Mouse (Mus musculus) CH12.LX (cell line): Measurements from ENCODE around the gene Elovl6. TPM values are rescaled to one million over a fixed set of nuclear protein-coding genes. Genes with fewer than 3 reads are reported as not detected.

Experiments
- DNase-seq: peaks from one replicate; pipeline ENCODE4 v3.0.0-alpha.2; 2013; ENCODE audit errors: extremely low read depth
- H3K27ac ChIP-seq: 2 replicates; pipeline ENCODE4 v1.5.1; 2012; ENCODE audit warnings: low read depth, mild to moderate bottlenecking, control low read depth, moderate library complexity; ENCODE audit not compliant: insufficient read depth
- H3K27me3 ChIP-seq: replicated peaks from 2 replicates; pipeline ENCODE3; 2012; ENCODE audit warnings: inconsistent platforms
- H3K36me3 ChIP-seq, 2 experiments: replicated peaks in 1 of 2; 2 replicates each; pipeline versions ENCODE3 to v1.6.1; 2012; ENCODE audit warnings: inconsistent platforms in 1 of 2, low read length in 1 of 2, mild to moderate bottlenecking in 1 of 2, mixed read lengths in 1 of 2, moderate library complexity in 1 of 2; ENCODE audit not compliant: control insufficient read depth in 1 of 2, insufficient read depth in 1 of 2
- H3K4me1 ChIP-seq, 2 experiments: 2 replicates each; pipeline ENCODE4 v1.6.1; 2012; ENCODE audit warnings: inconsistent platforms in 1 of 2, moderate library complexity in 1 of 2; ENCODE audit not compliant: insufficient read depth in 2 of 2, control insufficient read depth in 1 of 2
- H3K4me2 ChIP-seq: 2 replicates; pipeline ENCODE4 v1.6.1; 2012; ENCODE audit warnings: low read depth, mild to moderate bottlenecking, control low read depth; ENCODE audit not compliant: poor library complexity, insufficient read depth, severe bottlenecking
- H3K4me3 ChIP-seq, 3 experiments: fragments of 150-350 bp in 1 of 3; sonication (generic) in 1 of 3; replicated peaks in 1 of 3; 2 replicates each; pipeline versions ENCODE3 to v1.5.1; 2011 to 2012; ENCODE audit warnings: low read depth in 2 of 3, low read length in 2 of 3, mild to moderate bottlenecking in 2 of 3, moderate library complexity in 2 of 3, control low read depth in 1 of 3, improper control_type of control experiment in 1 of 3, inconsistent platforms in 1 of 3, mixed read lengths in 1 of 3; ENCODE audit not compliant: poor library complexity in 1 of 3
- H3K79me2 ChIP-seq: replicated peaks from 2 replicates; pipeline ENCODE4 v1.6.1; 2012; ENCODE audit warnings: mild to moderate bottlenecking, moderate library complexity; ENCODE audit not compliant: control insufficient read depth, poor library complexity, insufficient read depth, severe bottlenecking; ENCODE audit errors: extremely low read depth
- H3K9ac ChIP-seq: 2 replicates; pipeline ENCODE4 v1.6.1; 2012; ENCODE audit warnings: low read depth, mild to moderate bottlenecking, control low read depth, moderate library complexity; ENCODE audit not compliant: insufficient read depth
- H3K9me3 ChIP-seq: replicated peaks from 2 replicates; pipeline ENCODE3; 2012; ENCODE audit warnings: low read length, inconsistent platforms, mixed read lengths
- EP300 ChIP-seq: IDR thresholded peaks from 2 replicates; pipeline ENCODE4 v1.6.1; 2011; ENCODE audit warnings: low read length, improper control_type of control experiment
- ETS1 ChIP-seq: conservative IDR thresholded peaks from 2 replicates; pipeline ENCODE4 v1.6.1; 2012; ENCODE audit warnings: low read depth, mild to moderate bottlenecking, inconsistent platforms, low read length, improper control_type of control experiment, moderate library complexity
- GABPA ChIP-seq: IDR thresholded peaks from 2 replicates; pipeline ENCODE4 v1.6.1; 2012; ENCODE audit warnings: low read depth, low read length, improper control_type of control experiment, inconsistent platforms; ENCODE audit not compliant: insufficient replicate concordance
- HCFC1 ChIP-seq: IDR thresholded peaks from 2 replicates; pipeline ENCODE4 v1.6.1; 2012; ENCODE audit warnings: low read depth, mild to moderate bottlenecking, inconsistent platforms, low read length, improper control_type of control experiment
- IRF4 ChIP-seq: IDR thresholded peaks from 2 replicates; pipeline ENCODE4 v1.6.1; 2014; ENCODE audit warnings: low read depth, mild to moderate bottlenecking, inconsistent platforms, low read length, improper control_type of control experiment
- JUN ChIP-seq: IDR thresholded peaks from 2 replicates; pipeline ENCODE4 v1.6.1; 2011; ENCODE audit warnings: low read depth, mild to moderate bottlenecking, low read length, improper control_type of control experiment, moderate library complexity; ENCODE audit not compliant: insufficient read depth
- JUND ChIP-seq: conservative IDR thresholded peaks from 2 replicates; pipeline ENCODE4 v1.6.1; 2011; ENCODE audit warnings: low read depth, low read length, improper control_type of control experiment
- KAT2A ChIP-seq: IDR thresholded peaks from 2 replicates; pipeline ENCODE4 v1.6.1; 2012; ENCODE audit warnings: low read length, improper control_type of control experiment, inconsistent platforms; ENCODE audit not compliant: insufficient replicate concordance
- MAFK ChIP-seq: IDR thresholded peaks from 2 replicates; pipeline ENCODE4 v1.6.1; 2011; ENCODE audit warnings: low read length, improper control_type of control experiment; ENCODE audit not compliant: insufficient replicate concordance
- MAX ChIP-seq: IDR thresholded peaks from 2 replicates; pipeline ENCODE4 v1.6.1; 2011; ENCODE audit warnings: low read length, improper control_type of control experiment
- MEF2A ChIP-seq: IDR thresholded peaks from 2 replicates; pipeline ENCODE4 v1.6.1; 2014; ENCODE audit warnings: low read depth, mild to moderate bottlenecking, inconsistent platforms, low read length, improper control_type of control experiment, borderline replicate concordance
- MXI1 ChIP-seq: IDR thresholded peaks from 2 replicates; pipeline ENCODE4 v1.6.1; 2011; ENCODE audit warnings: mild to moderate bottlenecking, low read depth, low read length, improper control_type of control experiment
- MYC ChIP-seq: IDR thresholded peaks from 2 replicates; pipeline ENCODE4 v1.6.1; 2011; ENCODE audit warnings: low read depth, mild to moderate bottlenecking, improper control_type of control experiment, low read length
- NELFE ChIP-seq: IDR thresholded peaks from 2 replicates; pipeline ENCODE4 v1.6.1; 2011; ENCODE audit warnings: low read depth, low read length, improper control_type of control experiment
- POLR2A ChIP-seq: IDR thresholded peaks from 2 replicates; pipeline ENCODE4 v1.6.1; 2011; ENCODE audit warnings: low read depth, mild to moderate bottlenecking, improper control_type of control experiment, low read length
- POLR2AphosphoS2 ChIP-seq: IDR thresholded peaks from 2 replicates; pipeline ENCODE4 v1.6.1; 2011; ENCODE audit warnings: low read depth, low read length, improper control_type of control experiment
- SMC3 ChIP-seq: IDR thresholded peaks from 2 replicates; pipeline ENCODE4 v1.6.1; 2011; ENCODE audit warnings: low read depth, low read length, improper control_type of control experiment
- USF1 ChIP-seq: IDR thresholded peaks from 2 replicates; pipeline ENCODE4 v1.6.1; 2014; ENCODE audit warnings: low read depth, mild to moderate bottlenecking, inconsistent platforms, low read length, improper control_type of control experiment
- ZC3H11A ChIP-seq: IDR thresholded peaks from 2 replicates; pipeline ENCODE4 v1.6.1; 2012; ENCODE audit warnings: low read depth, mild to moderate bottlenecking, inconsistent platforms, low read length, improper control_type of control experiment
- ZKSCAN1 ChIP-seq: IDR thresholded peaks from 2 replicates; pipeline ENCODE4 v1.6.1; 2012; ENCODE audit warnings: low read depth, inconsistent platforms, low read length, improper control_type of control experiment, borderline replicate concordance
- ZMIZ1 ChIP-seq: IDR thresholded peaks from 2 replicates; pipeline ENCODE4 v1.6.1; 2012; ENCODE audit warnings: low read depth, mild to moderate bottlenecking, inconsistent platforms, low read length, improper control_type of control experiment
- dilution Hi-C: fragments of 300-500 bp; cut with MboI; formaldehyde crosslinking; loops from 2 replicates; pipeline ENCODE4 v1.14.3; 2020; ENCODE audit warnings: low sequenced_read_pairs; ENCODE audit not compliant: extremely low pct_unique_long_range_greater_than_20kb, extremely low pct_ligation_motif_present
- in situ Hi-C: fragments of 300-500 bp; cut with MboI; formaldehyde crosslinking; loops from 3 replicates; pipeline ENCODE4 v1.14.3; 2019; ENCODE audit warnings: low sequenced_read_pairs, low pct_ligation_motif_present, low pct_unique_long_range_greater_than_20kb, mixed read lengths
- polyA plus RNA-seq: library from polyadenylated mRNA; unstranded; fragments of >175 nt; gene quantifications from 2 replicates; pipeline ENCODE4 v1.2.1, GENCODE M21; 2012; ENCODE audit warnings: low read depth; ENCODE audit not compliant: insufficient read length
- total RNA-seq, 2 experiments: library from RNA; depleted of rRNA; stranded (reverse); fragments of 300-350 nt in 1 of 2; fragments of >200 nt in 1 of 2; gene quantifications; 2 replicates each; pipeline ENCODE4 v1.2.3; 2012 to 2014

The Elovl6 gene
- total and polyA plus RNA-seq, 3 experiments: 1.7 to 6.8 (median 6.0) TPM

DNA sequence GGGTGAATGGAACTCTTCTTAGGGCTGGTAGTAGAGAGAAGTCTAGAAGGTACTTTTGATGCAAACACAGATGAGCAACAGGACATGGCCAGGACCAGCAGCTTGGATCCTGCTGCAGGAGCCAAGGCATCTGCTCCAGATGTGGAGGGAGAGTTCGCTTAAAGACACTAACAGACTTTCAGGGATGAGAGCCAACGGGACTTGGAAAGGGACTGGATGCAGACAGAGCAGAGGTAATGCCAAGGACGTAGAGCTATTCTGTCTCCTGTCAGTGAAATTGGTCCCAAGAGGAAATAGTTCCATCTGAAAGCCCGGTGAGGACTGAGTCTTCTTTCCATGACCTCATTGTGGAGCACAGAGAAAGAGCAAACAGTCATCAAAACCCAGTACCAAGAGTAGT is 95.1 kb downstream of the Elovl6 start:
- no peaks in the 10 kb centered on the region for H3K4me1 ChIP-seq
- peaks cover 0 to 5% of the 10 kb centered on the region in 2 experiments for H3K36me3 ChIP-seq

DNA sequence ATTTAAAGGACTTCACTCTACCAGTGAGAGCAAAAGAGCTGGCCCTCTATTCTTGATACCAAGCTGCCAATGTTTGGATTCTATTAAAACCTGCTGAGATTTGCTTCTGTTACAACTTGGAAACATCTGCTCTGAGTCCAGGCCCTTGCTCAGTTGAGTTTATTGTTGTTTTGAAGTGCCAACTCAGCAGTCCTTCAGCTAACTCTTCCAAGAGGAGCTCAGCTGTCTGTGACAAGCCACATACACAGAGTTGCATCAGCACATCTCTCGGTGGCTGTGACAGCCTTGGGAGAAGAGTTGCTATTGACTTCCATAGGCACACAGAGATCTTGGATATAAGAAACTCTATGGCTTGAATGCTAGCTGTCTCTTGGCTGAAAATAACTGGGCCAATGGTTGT is 98.9 kb downstream of the Elovl6 start:
- Histone ChIP-seq H3K9me3 (no peaks in the 10 kb centered on the region), H3K36me3 (peaks cover 0 to 9% of the 10 kb centered on the region in 2 experiments), H3K79me2 (no peaks in the 10 kb centered on the region), H3K9ac (no peak overlapping the region), H3K4me1 (no peaks in the 10 kb centered on the region), H3K4me2 (no peak overlapping the region), H3K4me3 (no peak overlapping the region), H3K27ac (no peak overlapping the region), H3K27me3 (no peaks in the 10 kb centered on the region)
- peak; percentile 29; the same call in 1 of the 2 replicates for TF ChIP-seq MAFK
- TF ChIP-seq POLR2AphosphoS2: no peak
- TF ChIP-seq GABPA: no peak
- no peak for TF ChIP-seq SMC3
- in situ Hi-C loops (no loop called here), dilution Hi-C loops (no loop called here)
- DNase-seq: no peak

More for the DNA sequence above, 95.1 kb downstream of the Elovl6 start:
- Histone ChIP-seq H3K4me3 (no peak overlapping the region), H3K27me3 (no peaks in the 10 kb centered on the region), H3K9ac (no peak overlapping the region), H3K9me3 (no peaks in the 10 kb centered on the region), H3K27ac (no peak overlapping the region), H3K4me2 (no peak overlapping the region), H3K79me2 (no peaks in the 10 kb centered on the region)
- dilution Hi-C loops (no loop called here), in situ Hi-C loops (no loop called here)
- DNase-seq: no peak
- TF ChIP-seq KAT2A: no peak
- TF ChIP-seq MXI1: no peak
- no peak for TF ChIP-seq ETS1
- no peak for TF ChIP-seq MAX
- no peak for TF ChIP-seq MYC
- TF ChIP-seq MEF2A: no peak
- no peak for TF ChIP-seq NELFE
- TF ChIP-seq HCFC1: no peak
- no peak for TF ChIP-seq IRF4
- no peak for TF ChIP-seq JUND
- TF ChIP-seq USF1: no peak
- TF ChIP-seq JUN: no peak
- TF ChIP-seq POLR2AphosphoS2: no peak
- TF ChIP-seq EP300: no peak
- no peak for TF ChIP-seq ZMIZ1
- no peak for TF ChIP-seq ZKSCAN1
- TF ChIP-seq ZC3H11A: no peak
- TF ChIP-seq POLR2A: no peak
- TF ChIP-seq GABPA: no peak
